Mouse (Mus musculus): Measurements from ENCODE around the gene E2f2. TPM values are rescaled to one million over a fixed set of nuclear protein-coding genes. Genes with fewer than 3 reads are reported as not detected.

E2f2 gene
- total and polyA plus RNA-seq, 3 experiments = 14.1 to 70.3 (median 45.9) TPM

DNA sequence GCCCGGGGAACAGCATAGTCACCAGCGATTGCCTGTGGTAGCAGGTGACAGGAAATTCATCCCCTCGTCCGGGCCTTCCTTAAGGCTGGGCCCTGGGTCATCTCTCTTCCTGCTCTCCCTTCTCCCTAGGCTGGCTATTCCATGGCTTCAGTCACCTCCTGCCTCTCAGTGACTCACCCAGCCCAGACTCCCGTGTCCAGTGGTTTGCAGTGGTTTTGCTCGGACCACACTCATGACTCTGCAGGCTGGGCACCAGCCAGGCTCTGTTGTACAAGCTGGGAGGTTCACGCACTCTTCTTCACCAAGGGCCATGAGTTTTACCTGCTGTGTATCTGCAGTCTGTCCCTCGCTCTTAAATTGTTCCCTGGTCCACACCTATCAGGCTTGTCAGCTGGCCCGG is 38.7 kb downstream of the E2f2 start:
- Histone ChIP-seq H3K36me3 (replicated peaks) (no peaks in the 10 kb centered on the region), H3K4me1 (ENCODE audit: insufficient read depth, low read depth, low read length) (peaks cover 21% of the 10 kb centered on the region), H3K4me3 (ENCODE audit: low read depth, low read length) (no peak overlapping the region), H3K27me3 (ENCODE audit: insufficient read depth, low read length) (peaks cover 75% of the 10 kb centered on the region), H3K9me3 (replicated peaks) (no peaks in the 10 kb centered on the region)
- DNase-seq (ENCODE audit: low spot score) (no peak), ATAC-seq (ENCODE audit: extremely low read depth, insufficient number of reproducible peaks, low FRiP score, poor library complexity, severe bottlenecking) (no peak)
- TF ChIP-seq CTCF (IDR thresholded peaks at IDR 0.05; ENCODE audit: low read depth, low read length) = no peak
- TF ChIP-seq TAL1 (conservative IDR thresholded peaks at IDR 0.05; ENCODE audit: low read depth, low read length) = no peak
- no peak for TF ChIP-seq GATA1 (IDR thresholded peaks at IDR 0.05; ENCODE audit: borderline replicate concordance, low read length)
- TF ChIP-seq GATA2 (IDR thresholded peaks at IDR 0.05; ENCODE audit: borderline replicate concordance, low read depth, low read length) = no peak
- no peak for TF ChIP-seq POLR2AphosphoS5 (IDR thresholded peaks at IDR 0.05; ENCODE audit: insufficient replicate concordance, low read depth, low read length)

DNA sequence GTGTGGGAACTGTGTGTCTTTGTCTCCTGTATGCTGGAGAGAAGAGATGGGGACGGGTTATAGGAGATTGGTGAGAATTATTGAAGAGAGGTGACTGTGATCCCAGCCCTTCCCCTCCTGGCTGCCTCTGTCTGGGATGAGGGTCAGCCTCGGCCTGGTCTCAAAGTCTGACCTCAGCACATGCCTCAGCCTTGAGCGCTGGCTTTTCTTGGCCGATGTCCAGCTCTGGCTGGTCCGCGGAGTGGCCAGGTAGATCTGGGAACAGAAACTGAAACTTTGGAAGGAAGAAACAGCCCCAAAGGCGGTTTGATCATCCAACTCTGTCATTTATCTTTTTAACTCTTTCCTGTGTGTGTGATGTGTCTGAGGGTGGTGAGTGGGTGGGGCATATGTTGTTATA is 41.4 kb downstream of the E2f2 start:
- no peak for TF ChIP-seq CTCF (IDR thresholded peaks at IDR 0.05; ENCODE audit: low read depth, low read length)
- no peak for TF ChIP-seq POLR2AphosphoS5 (IDR thresholded peaks at IDR 0.05; ENCODE audit: insufficient replicate concordance, low read depth, low read length)
- TF ChIP-seq GATA1 (IDR thresholded peaks at IDR 0.05; ENCODE audit: borderline replicate concordance, low read length) = no peak
- no peak for TF ChIP-seq TAL1 (conservative IDR thresholded peaks at IDR 0.05; ENCODE audit: low read depth, low read length)
- TF ChIP-seq GATA2 (IDR thresholded peaks at IDR 0.05; ENCODE audit: borderline replicate concordance, low read depth, low read length) = no peak
- H3K36me3 ChIP-seq (replicated peaks) = no peaks in the 10 kb centered on the region
- H3K4me3 ChIP-seq (ENCODE audit: low read depth, low read length) = no peak overlapping the region
- H3K4me1 ChIP-seq (ENCODE audit: insufficient read depth, low read depth, low read length) = 0 out of 2 replicates have a peak, but pooled peaks cover 3% of the 10 kb centered on the region
- peaks cover 65% of the 10 kb centered on the region for H3K27me3 ChIP-seq (ENCODE audit: insufficient read depth, low read length)
- ATAC-seq (ENCODE audit: extremely low read depth, insufficient number of reproducible peaks, low FRiP score, poor library complexity, severe bottlenecking) (no peak), DNase-seq (ENCODE audit: low spot score) (no peak)
- H3K9me3 ChIP-seq (replicated peaks) = no peaks in the 10 kb centered on the region

DNA sequence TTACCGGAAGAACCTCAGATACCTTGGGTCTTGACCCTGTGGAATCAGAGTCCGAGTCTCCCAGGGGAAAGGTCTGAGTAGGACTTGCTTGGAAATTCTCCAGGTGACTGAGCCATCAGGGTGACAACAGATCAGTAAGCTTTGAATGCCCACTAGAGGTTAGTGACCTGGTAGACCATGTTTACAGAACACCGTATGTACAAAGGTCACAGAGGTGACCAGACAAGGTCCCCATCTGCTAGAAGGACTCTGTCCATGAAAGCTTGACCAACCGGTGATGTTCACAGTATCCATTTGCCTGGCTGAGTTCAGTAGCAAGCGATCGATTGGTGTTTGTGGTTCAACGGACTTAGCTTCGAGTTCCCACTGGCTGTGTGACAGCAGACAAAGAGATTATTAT is 42.6 kb downstream of the E2f2 start:
- TF ChIP-seq GATA2 (IDR thresholded peaks at IDR 0.05; ENCODE audit: borderline replicate concordance, low read depth, low read length) (no peak), CTCF (IDR thresholded peaks at IDR 0.05; ENCODE audit: low read depth, low read length) (no peak), GATA1 (IDR thresholded peaks at IDR 0.05; ENCODE audit: borderline replicate concordance, low read length) (no peak), TAL1 (conservative IDR thresholded peaks at IDR 0.05; ENCODE audit: low read depth, low read length) (no peak), POLR2AphosphoS5 (IDR thresholded peaks at IDR 0.05; ENCODE audit: insufficient replicate concordance, low read depth, low read length) (no peak)
- ATAC-seq (ENCODE audit: extremely low read depth, insufficient number of reproducible peaks, low FRiP score, poor library complexity, severe bottlenecking) (no peak), DNase-seq (ENCODE audit: low spot score) (no peak)
- Histone ChIP-seq H3K4me3 (ENCODE audit: low read depth, low read length) (no peak overlapping the region), H3K36me3 (replicated peaks) (no peaks in the 10 kb centered on the region), H3K27me3 (ENCODE audit: insufficient read depth, low read length) (peaks cover 63% of the 10 kb centered on the region), H3K9me3 (replicated peaks) (no peaks in the 10 kb centered on the region), H3K4me1 (ENCODE audit: insufficient read depth, low read depth, low read length) (no peaks in the 10 kb centered on the region)

DNA sequence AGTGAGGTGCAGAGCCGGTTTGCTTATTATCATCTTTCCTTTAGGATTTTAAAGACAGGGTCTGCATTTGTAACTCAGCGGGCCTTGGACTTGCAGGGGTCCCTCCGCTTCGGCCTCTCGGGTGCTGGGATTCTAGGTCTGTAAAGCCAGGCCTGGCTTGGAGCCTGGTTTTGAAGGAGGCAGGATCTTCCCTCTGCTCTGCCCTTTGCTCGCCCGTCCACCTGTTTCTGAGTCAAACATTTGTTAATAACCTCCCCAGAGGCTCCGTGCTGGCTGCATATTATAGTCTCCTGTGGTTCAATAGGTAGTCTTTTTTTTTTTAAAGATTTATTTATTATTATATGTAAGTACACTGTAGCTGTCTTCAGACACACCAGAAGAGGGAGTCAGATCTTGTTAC is 43.4 kb downstream of the E2f2 start:
- no peak for TF ChIP-seq GATA2 (IDR thresholded peaks at IDR 0.05; ENCODE audit: borderline replicate concordance, low read depth, low read length)
- TF ChIP-seq TAL1 (conservative IDR thresholded peaks at IDR 0.05; ENCODE audit: low read depth, low read length) = no peak
- TF ChIP-seq GATA1 (IDR thresholded peaks at IDR 0.05; ENCODE audit: borderline replicate concordance, low read length) = no peak
- TF ChIP-seq POLR2AphosphoS5 (IDR thresholded peaks at IDR 0.05; ENCODE audit: insufficient replicate concordance, low read depth, low read length) = no peak
- TF ChIP-seq CTCF (IDR thresholded peaks at IDR 0.05; ENCODE audit: low read depth, low read length) = no peak

DNA sequence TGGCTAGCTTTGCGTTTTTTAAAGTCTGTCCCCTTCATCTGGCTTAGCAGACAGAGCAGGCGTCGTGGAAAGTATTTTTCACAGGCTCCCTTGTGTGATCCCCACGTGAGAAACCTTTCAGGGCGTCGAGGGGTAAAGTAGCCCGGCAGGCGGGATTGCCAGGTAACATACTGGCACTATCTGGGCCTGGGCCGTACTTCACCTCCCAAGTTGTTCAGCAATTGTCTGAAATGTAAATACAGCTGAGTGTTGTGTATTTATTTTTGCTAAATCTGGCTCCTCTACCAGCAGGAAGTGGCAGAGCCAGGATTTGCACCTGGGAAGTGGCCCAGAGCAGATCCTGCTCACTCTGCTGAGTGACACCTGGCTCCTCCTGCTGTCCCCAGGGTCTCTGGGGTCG is 44.9 kb downstream of the E2f2 start:
- no peak for DNase-seq (ENCODE audit: low spot score)

More for the DNA sequence above, 43.4 kb downstream of the E2f2 start:
- no peak overlapping the region for H3K4me3 ChIP-seq (ENCODE audit: low read depth, low read length)
- H3K27me3 ChIP-seq (ENCODE audit: insufficient read depth, low read length) = peaks cover 63% of the 10 kb centered on the region
- no peak for ATAC-seq (ENCODE audit: extremely low read depth, insufficient number of reproducible peaks, low FRiP score, poor library complexity, severe bottlenecking)
- no peaks in the 10 kb centered on the region for H3K9me3 ChIP-seq (replicated peaks)
- no peaks in the 10 kb centered on the region for H3K36me3 ChIP-seq (replicated peaks)
- no peak for DNase-seq (ENCODE audit: low spot score)
- no peaks in the 10 kb centered on the region for H3K4me1 ChIP-seq (ENCODE audit: insufficient read depth, low read depth, low read length)

DNA sequence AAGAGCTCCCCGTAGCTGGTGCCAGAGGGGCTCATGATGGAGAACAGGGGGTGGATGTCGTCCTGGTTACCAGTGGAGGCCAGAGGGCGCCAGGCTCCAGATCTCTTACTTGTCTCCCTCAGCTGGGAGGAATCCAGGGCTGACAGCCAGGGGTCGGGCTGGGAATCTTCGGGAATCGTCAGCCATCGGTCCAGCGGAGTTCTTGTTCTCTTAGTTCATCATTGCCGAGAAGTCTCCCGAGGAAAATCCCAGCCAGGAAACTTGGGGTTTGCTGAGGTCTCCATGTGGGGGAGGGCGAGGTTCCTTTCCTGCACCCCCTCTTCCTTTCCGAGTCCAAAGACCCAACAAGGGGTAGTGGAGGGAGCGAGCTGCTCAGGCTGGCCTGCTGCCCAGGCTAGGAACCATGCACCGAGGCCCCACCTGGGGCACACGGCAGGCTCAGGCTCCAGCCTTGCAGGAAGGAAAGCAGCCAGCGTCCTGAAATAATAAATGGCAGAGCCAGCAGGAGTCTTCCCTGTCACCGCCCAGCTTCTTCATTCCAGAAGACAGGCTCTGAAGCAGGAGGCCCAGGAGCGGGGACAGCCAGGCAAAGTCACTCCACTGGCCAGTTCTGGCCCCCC is 46.5 kb downstream of the E2f2 start:
- Histone ChIP-seq H3K9me3 (replicated peaks) (no peaks in the 10 kb centered on the region), H3K36me3 (replicated peaks) (no peaks in the 10 kb centered on the region), H3K4me3 (ENCODE audit: low read depth, low read length) (no peak overlapping the region), H3K4me1 (ENCODE audit: insufficient read depth, low read depth, low read length) (no peaks in the 10 kb centered on the region), H3K27me3 (ENCODE audit: insufficient read depth, low read length) (peaks cover 48% of the 10 kb centered on the region)
- TF ChIP-seq POLR2AphosphoS5 (IDR thresholded peaks at IDR 0.05; ENCODE audit: insufficient replicate concordance, low read depth, low read length) (no peak), CTCF (IDR thresholded peaks at IDR 0.05; ENCODE audit: low read depth, low read length) (no peak), TAL1 (conservative IDR thresholded peaks at IDR 0.05; ENCODE audit: low read depth, low read length) (no peak), GATA2 (IDR thresholded peaks at IDR 0.05; ENCODE audit: borderline replicate concordance, low read depth, low read length) (no peak), GATA1 (IDR thresholded peaks at IDR 0.05; ENCODE audit: borderline replicate concordance, low read length) (no peak)
- DNase-seq (ENCODE audit: low spot score) = no peak
- no peak for ATAC-seq (ENCODE audit: extremely low read depth, insufficient number of reproducible peaks, low FRiP score, poor library complexity, severe bottlenecking)

More for the DNA sequence above, 44.9 kb downstream of the E2f2 start:
- no peak for TF ChIP-seq GATA1 (IDR thresholded peaks at IDR 0.05; ENCODE audit: borderline replicate concordance, low read length)
- TF ChIP-seq TAL1 (conservative IDR thresholded peaks at IDR 0.05; ENCODE audit: low read depth, low read length) = no peak
- no peak for TF ChIP-seq CTCF (IDR thresholded peaks at IDR 0.05; ENCODE audit: low read depth, low read length)
- ATAC-seq (ENCODE audit: extremely low read depth, insufficient number of reproducible peaks, low FRiP score, poor library complexity, severe bottlenecking) = no peak
- H3K4me3 ChIP-seq (ENCODE audit: low read depth, low read length) = no peak overlapping the region
- peaks cover 58% of the 10 kb centered on the region for H3K27me3 ChIP-seq (ENCODE audit: insufficient read depth, low read length)
- no peaks in the 10 kb centered on the region for H3K4me1 ChIP-seq (ENCODE audit: insufficient read depth, low read depth, low read length)
- H3K36me3 ChIP-seq (replicated peaks) = no peaks in the 10 kb centered on the region
- H3K9me3 ChIP-seq (replicated peaks) = no peaks in the 10 kb centered on the region

Data from G1E (cell line).